Mouse (Mus musculus) E14TG2a.4 (cell line): ENCODE data around the gene Dqx1.

ENCODE experiments used
- H3K27me3 ChIP-seq: 2 replicates; pipeline ENCODE4 v1.6.1; 2014; ENCODE audit warnings: low read length, control low read depth; ENCODE audit not compliant: insufficient read depth
- H3K36me3 ChIP-seq: 2 replicates; pipeline ENCODE4 v1.6.1; 2014; ENCODE audit warnings: low read length, control low read depth; ENCODE audit not compliant: insufficient read depth
- H3K4me1 ChIP-seq: replicated peaks from 2 replicates; pipeline ENCODE4 v1.6.1; 2014; ENCODE audit warnings: low read depth, low read length, control low read depth
- H3K4me3 ChIP-seq: replicated peaks from 2 replicates; pipeline ENCODE4 v1.5.1; 2014; ENCODE audit warnings: mild to moderate bottlenecking, low read length
- H3K9me3 ChIP-seq: 2 replicates; pipeline ENCODE4 v1.6.1; 2014; ENCODE audit warnings: low read length, control low read depth
- CTCF ChIP-seq: conservative IDR thresholded peaks from 2 replicates; pipeline ENCODE4 v1.5.1; 2014; ENCODE audit warnings: low read length
- NANOG ChIP-seq: IDR thresholded peaks from 2 replicates; pipeline ENCODE4 v1.6.1; 2014; ENCODE audit warnings: borderline replicate concordance, low read length, mixed read lengths
- POU5F1 ChIP-seq: IDR thresholded peaks from 2 replicates; pipeline ENCODE4 v1.6.1; 2014; ENCODE audit warnings: low read length, borderline replicate concordance

Dqx1 gene

GRCm38 (mm10) chr6:83101688-83102556, 44.3 kb downstream of the Dqx1 start:
- TF ChIP-seq CTCF (no peak), NANOG (no peak), POU5F1 (no peak)
- peaks cover 24% of the 10 kb centered on the region for H3K4me1 ChIP-seq
- peak overlapping the region; percentile 94 for H3K4me3 ChIP-seq
- no peaks in the 10 kb centered on the region for H3K9me3 ChIP-seq
- H3K36me3 ChIP-seq = peaks cover 7% of the 10 kb centered on the region; the same call in 1 of the 2 replicates
- H3K27me3 ChIP-seq = peaks cover 48% of the 10 kb centered on the region

- Histone ChIP-seq H3K4me1 (peaks cover 36% of the 10 kb centered on the region), H3K4me3 (no peak overlapping the region), H3K9me3 (no peaks in the 10 kb centered on the region), H3K36me3 (peaks cover 13% of the 10 kb centered on the region; the same call in 1 of the 2 replicates), H3K27me3 (peaks cover 44% of the 10 kb centered on the region)
- TF ChIP-seq CTCF (no peak), NANOG (no peak), POU5F1 (no peak)
Observed at GRCm38 (mm10) chr6:83103130-83103650, 45.5 kb downstream of the Dqx1 start.

DNA sequence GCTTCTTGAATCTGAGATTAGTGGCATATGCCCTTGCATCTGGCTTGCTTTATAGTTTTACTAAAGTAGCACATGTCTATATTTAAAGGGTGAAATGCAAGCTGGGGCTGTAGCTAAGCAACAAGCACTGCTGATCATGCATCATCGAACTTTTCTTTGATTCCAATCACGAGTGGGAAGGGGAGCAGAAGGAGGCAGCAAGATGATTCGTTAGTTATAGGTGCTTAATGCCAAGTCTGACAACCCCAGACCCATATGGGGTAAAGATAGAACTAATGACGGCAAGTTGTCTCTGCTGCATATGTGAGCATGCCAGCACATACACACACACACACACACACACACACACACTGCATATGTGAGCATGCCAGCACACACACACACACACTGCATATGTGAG, 46.5 kb downstream of the Dqx1 start:
- TF ChIP-seq POU5F1 = no peak
- TF ChIP-seq NANOG = no peak
- no peak for TF ChIP-seq CTCF
- H3K27me3 ChIP-seq = peaks cover 37% of the 10 kb centered on the region
- H3K9me3 ChIP-seq = no peaks in the 10 kb centered on the region
- H3K4me1 ChIP-seq = peaks cover 41% of the 10 kb centered on the region
- peaks cover 13% of the 10 kb centered on the region; the same call in 1 of the 2 replicates for H3K36me3 ChIP-seq
- no peak overlapping the region for H3K4me3 ChIP-seq

DNA sequence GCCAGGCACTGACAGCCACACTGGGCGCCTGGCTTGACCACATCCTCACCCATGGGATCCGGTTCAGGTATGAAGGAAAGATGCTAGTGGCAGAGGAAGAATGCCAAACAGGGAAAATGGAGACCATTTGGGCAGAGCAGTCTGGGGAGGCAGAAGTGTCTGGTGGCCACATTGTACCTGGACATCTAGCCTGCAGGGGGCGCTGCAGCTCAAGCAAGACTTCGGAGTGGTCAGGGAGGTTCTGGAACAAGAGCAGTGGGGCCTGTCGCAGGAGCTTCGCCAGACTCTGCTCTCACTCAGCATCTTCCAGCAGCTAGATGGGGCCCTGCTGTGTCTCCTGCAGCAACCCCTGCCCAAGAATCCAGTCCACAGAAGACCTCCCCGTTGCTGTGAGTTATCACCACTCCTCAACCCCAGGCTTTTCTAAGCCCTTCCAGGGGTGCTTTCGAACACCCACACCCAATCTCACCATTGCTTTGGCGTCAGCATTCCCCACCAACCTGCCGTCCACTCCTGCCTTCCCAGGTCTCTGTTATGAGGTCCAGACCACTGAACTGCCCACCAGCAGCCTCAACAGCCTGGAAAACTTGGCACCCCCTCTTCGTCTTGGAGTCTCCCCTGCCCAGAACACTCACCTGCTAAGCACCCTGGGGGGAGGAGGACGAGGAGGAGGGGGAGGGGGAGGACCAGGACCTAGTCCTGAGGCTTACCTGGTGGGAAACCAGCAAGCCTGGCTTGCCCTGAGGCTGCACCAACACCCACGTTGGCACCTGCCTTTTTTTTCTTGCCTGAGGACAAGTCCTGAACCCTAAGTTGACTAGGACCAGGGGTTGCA, 50.1 kb downstream of the Dqx1 start:
- Histone ChIP-seq H3K4me3 (peak overlapping the region; percentile 98), H3K36me3 (peaks cover 25% of the 10 kb centered on the region), H3K4me1 (peaks cover 38% of the 10 kb centered on the region), H3K27me3 (peaks cover 15% of the 10 kb centered on the region), H3K9me3 (no peaks in the 10 kb centered on the region)
- TF ChIP-seq CTCF = peak; percentile 71
- TF ChIP-seq POU5F1 = no peak

DNA sequence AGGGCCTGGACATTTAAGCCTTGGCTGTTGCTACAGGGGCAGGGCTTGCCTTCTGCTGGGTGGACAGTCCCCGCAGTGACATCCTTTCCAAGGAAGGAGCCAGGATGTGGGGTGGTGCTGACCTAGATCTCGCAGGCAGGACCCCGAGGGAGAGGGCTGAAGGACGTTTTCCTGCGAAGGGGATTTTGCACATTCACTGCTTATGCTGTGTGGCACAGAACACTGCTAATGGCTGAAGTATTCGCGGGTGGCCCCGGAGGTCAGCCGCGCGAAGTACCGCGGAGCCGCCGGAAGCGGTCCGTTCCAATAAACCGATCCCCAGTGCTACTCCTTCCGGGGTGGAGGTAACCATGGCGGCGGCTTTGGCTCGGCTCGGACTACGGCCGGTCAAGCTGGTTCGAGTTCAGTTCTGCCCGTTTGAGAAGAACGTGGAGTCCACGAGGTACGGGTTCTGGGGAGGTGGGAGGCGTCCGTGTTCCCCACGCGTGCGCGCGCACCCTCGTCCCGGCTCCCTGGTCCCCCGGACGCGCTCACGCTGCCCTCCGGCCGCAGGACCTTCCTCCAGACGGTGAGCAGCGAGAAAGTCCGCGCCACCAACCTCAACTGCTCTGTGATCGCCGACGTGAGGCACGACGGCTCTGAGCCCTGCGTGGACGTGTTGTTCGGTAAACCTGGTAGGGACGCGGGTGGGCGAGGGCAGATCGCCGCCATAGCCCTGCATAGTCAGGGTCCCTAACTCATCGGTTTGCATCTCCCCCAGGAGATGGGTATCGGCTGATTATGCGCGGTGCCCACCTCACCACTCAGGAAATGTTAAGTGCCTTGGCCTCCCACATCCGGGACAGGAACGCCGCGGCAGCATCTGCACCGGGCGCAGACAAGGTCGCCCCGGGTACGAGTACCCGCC, 51.4 kb downstream of the Dqx1 start, which contains the start of gene Mrpl53:
Mrpl53 (plus strand) TSS at position 279 of the 907 bp plus-strand sequence.
- Histone ChIP-seq H3K4me1 (peaks cover 32% of the 10 kb centered on the region), H3K36me3 (peaks cover 25% of the 10 kb centered on the region), H3K4me3 (peak within 1 kb of the TSS; percentile 98), H3K9me3 (no peaks in the 10 kb centered on the region), H3K27me3 (peaks cover 7% of the 10 kb centered on the region; the same call in 1 of the 2 replicates)
- TF ChIP-seq NANOG (no peak), CTCF (no peak), POU5F1 (no peak)

- Histone ChIP-seq H3K9me3 (no peaks in the 10 kb centered on the region), H3K4me3 (no peak overlapping the region), H3K27me3 (no peaks in the 10 kb centered on the region), H3K4me1 (peaks cover 48% of the 10 kb centered on the region), H3K36me3 (peaks cover 24% of the 10 kb centered on the region)
- no peak for TF ChIP-seq CTCF
- TF ChIP-seq NANOG = no peak
- no peak for TF ChIP-seq POU5F1
Observed at GRCm38 (mm10) chr6:83111510-83112136, 54.0 kb downstream of the Dqx1 start.

DNA sequence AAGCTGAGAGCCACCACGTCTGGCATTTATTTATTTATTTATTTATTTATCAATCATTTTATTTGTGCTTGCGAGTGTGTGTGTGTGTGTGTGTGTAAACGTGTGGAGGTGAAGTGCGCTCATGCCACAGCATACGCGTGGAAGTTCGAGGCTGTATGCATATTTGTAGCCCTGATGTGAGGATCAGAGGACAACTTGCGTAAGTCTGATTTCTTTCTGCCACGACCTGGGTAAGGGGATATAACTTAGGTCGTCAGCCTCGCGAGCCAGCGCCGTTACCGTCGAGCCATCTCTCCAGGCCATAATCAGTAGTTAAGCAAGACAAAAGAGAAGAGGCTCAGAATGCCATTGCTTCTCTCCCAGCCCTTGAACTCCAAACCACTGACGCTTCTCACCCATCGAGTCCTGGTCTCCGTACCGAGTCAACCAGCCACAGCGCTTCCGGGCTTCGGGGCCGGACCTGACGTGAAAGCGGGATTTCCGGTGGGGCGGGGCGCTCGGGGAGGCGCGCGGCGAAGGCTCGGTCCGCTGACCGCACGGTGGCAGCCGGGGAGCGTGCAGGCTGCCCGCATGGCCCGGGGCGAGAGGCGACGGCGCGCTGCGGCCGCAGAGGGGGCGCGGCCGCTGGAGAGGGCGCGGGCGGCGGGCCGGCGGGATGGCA, 57.5 kb downstream of the Dqx1 start, which contains the start of gene Mogs:
Mogs (plus strand) TSS at position 486 of the 661 bp plus-strand sequence.
- TF ChIP-seq CTCF (no peak), POU5F1 (no peak), NANOG (no peak)
- Histone ChIP-seq H3K4me3 (peak within 1 kb of the TSS; percentile 89), H3K36me3 (peaks cover 47% of the 10 kb centered on the region), H3K4me1 (peaks cover 59% of the 10 kb centered on the region), H3K9me3 (no peaks in the 10 kb centered on the region), H3K27me3 (no peaks in the 10 kb centered on the region)
